Mouse (Mus musculus) stomach, postnatal 0 days (tissue): Measurements from ENCODE around the gene Zdhhc13. TPM values are rescaled to one million over a fixed set of nuclear protein-coding genes. Genes with fewer than 3 reads are reported as not detected.

Experiments used
- ATAC-seq: fragments of 200-750 bp; cut with Nextera tagmentation; 2 replicates; pipeline ENCODE4 v1.8.0; 2017; ENCODE audit not compliant: low FRiP score, low TSS enrichment
- DNase-seq: peaks from one replicate; pipeline ENCODE4 v3.0.0-alpha.2; 2016; ENCODE audit warnings: low spot score
- H3K27ac ChIP-seq: fragments of 300-500 bp; sonication (generic); replicated peaks from 2 replicates; pipeline ENCODE4 v1.5.1; 2014; ENCODE audit warnings: mild to moderate bottlenecking, control low read depth
- H3K27me3 ChIP-seq: fragments of 300-500 bp; sonication (generic); 2 replicates; pipeline ENCODE4 v1.6.1; 2014; ENCODE audit warnings: low read length; ENCODE audit not compliant: control insufficient read depth, insufficient read depth
- H3K36me3 ChIP-seq: fragments of 300-500 bp; sonication (generic); 2 replicates; pipeline ENCODE4 v1.6.1; 2014; ENCODE audit warnings: low read length, mixed read lengths; ENCODE audit not compliant: control insufficient read depth, insufficient read depth
- H3K4me1 ChIP-seq: fragments of 300-500 bp; sonication (generic); replicated peaks from 2 replicates; pipeline ENCODE4 v1.6.1; 2014; ENCODE audit warnings: antibody characterized with exemption; ENCODE audit not compliant: control insufficient read depth, insufficient read depth
- H3K4me2 ChIP-seq: fragments of 300-500 bp; sonication (generic); replicated peaks from 2 replicates; pipeline ENCODE4 v1.6.1; 2014; ENCODE audit warnings: low read depth, mild to moderate bottlenecking, control low read depth, moderate library complexity
- H3K4me3 ChIP-seq: fragments of 300-500 bp; sonication (generic); 2 replicates; pipeline ENCODE4 v1.5.1; 2014; ENCODE audit warnings: low read depth, low read length, control low read depth
- H3K9ac ChIP-seq: fragments of 300-500 bp; sonication (generic); 2 replicates; pipeline ENCODE4 v1.6.1; 2014; ENCODE audit warnings: mild to moderate bottlenecking, low read length, control low read depth, mixed read lengths
- H3K9me3 ChIP-seq: fragments of 300-500 bp; sonication (generic); 2 replicates; pipeline ENCODE4 v1.6.1; 2016; ENCODE audit warnings: low read length; ENCODE audit not compliant: control insufficient read depth
- CTCF ChIP-seq: IDR thresholded peaks from 2 replicates; pipeline ENCODE4 v1.5.1; 2016; ENCODE audit warnings: antibody characterized with exemption, low read depth, mild to moderate bottlenecking, moderate library complexity
- EP300 ChIP-seq: optimal IDR thresholded peaks from 2 replicates; pipeline ENCODE3; 2016; ENCODE audit warnings: antibody characterized with exemption
- WGBS: fragments of 180-500 bp; shearing (Covaris S2); extraction: QIAGEN DNeasy Blood & Tissue Kit; methylation state at CpG from one replicate; pipeline ENCODE4 v1.1.7; 2014; 5-methylcytosine and 5-hydroxymethylcytosine counted together
- polyA plus RNA-seq: library from polyadenylated mRNA; unstranded; fragments of >200 nt; fragmentation: Nextera tagmentation; extraction: Ambion mirVana; gene quantifications from 2 replicates; pipeline ENCODE4 v1.2.1, GENCODE M21; 2015

Gene Zdhhc13
- polyA plus RNA-seq, 1 experiment from 2014 or later, result 34.0 TPM

DNA sequence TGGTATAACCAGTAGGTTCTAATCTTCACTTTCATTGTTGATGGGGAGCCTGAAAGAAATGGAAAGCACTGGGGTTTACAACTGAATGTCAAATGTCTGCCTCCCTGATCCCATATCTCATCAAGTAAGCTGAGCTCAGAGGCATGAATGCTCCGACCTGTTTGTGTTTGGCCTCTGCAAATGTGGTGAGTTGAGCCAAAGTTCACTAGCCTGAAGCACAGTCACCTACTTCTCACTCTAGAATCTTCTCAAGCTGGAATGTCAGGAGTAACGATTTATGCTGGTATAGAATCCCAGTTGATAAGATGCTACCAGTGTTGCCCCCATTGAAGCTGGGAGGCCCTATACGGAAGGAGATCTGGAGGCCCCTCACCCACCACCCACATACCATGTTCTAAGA, 33.0 kb upstream of the Zdhhc13 start:
- H3K27me3 ChIP-seq, result no peaks in the 10 kb centered on the region
- ATAC-seq (peak; percentile 56; the same call in 1 of the 2 replicates), DNase-seq (peak; percentile 37)
- no peak overlapping the region for H3K4me2 ChIP-seq
- no peak overlapping the region for H3K27ac ChIP-seq
- no peaks in the 10 kb centered on the region for H3K9me3 ChIP-seq
- H3K36me3 ChIP-seq, result no peaks in the 10 kb centered on the region
- H3K9ac ChIP-seq, result no peak overlapping the region
- H3K4me1 ChIP-seq, result no peaks in the 10 kb centered on the region
- no peak overlapping the region for H3K4me3 ChIP-seq
- no peak for TF ChIP-seq CTCF
- TF ChIP-seq EP300, result no peak
- WGBS, result 52% methylated on average over 3 of the region's 3 CpGs

GRCm38 (mm10) chr7:48756306-48756931, 32.4 kb upstream of the Zdhhc13 start:
- DNase-seq (no peak), ATAC-seq (no peak)
- Histone ChIP-seq H3K4me1 (no peaks in the 10 kb centered on the region), H3K36me3 (no peaks in the 10 kb centered on the region), H3K27ac (no peak overlapping the region), H3K27me3 (no peaks in the 10 kb centered on the region), H3K4me2 (no peak overlapping the region), H3K4me3 (no peak overlapping the region), H3K9me3 (no peaks in the 10 kb centered on the region), H3K9ac (no peak overlapping the region)
- TF ChIP-seq EP300 (no peak), CTCF (peak; percentile 64)
- 97% methylated on average over 4 of the region's 4 CpGs for WGBS

DNA sequence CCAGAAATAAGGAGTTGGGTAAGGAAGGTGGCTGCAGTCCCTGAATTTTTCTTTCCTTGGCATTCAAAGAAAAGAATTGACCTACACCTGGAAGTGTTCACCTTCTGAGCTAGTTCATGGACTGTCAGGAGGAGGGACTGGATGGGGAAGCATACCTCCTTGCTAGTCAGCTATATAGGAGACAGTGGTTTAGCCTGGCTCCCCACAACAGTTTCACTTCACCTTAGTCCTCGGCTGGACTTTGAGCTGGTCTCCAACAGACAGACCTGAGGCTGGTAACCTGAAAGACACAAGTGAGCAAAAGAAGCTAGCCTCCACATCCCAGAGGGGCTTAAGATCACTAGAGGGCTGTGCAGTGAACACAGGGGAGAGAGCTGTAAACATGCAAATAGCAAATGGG, 30.7 kb upstream of the Zdhhc13 start:
- H3K9ac ChIP-seq, result no peak overlapping the region
- no peaks in the 10 kb centered on the region for H3K4me1 ChIP-seq
- no peak overlapping the region for H3K4me2 ChIP-seq
- no peak overlapping the region for H3K4me3 ChIP-seq
- H3K9me3 ChIP-seq, result no peaks in the 10 kb centered on the region
- no peak for TF ChIP-seq CTCF
- TF ChIP-seq EP300, result no peak
- 78% methylated on average over 1 of the region's 1 CpGs for WGBS
- H3K36me3 ChIP-seq, result no peaks in the 10 kb centered on the region
- no peak for ATAC-seq
- H3K27ac ChIP-seq, result no peak overlapping the region
- no peaks in the 10 kb centered on the region for H3K27me3 ChIP-seq
- DNase-seq, result no peak

- TF ChIP-seq CTCF (no peak), EP300 (no peak)
- no peak overlapping the region for H3K4me3 ChIP-seq
- no peak overlapping the region for H3K27ac ChIP-seq
- no peak for ATAC-seq
- no peak overlapping the region for H3K4me2 ChIP-seq
- H3K36me3 ChIP-seq, result no peaks in the 10 kb centered on the region
- no peak overlapping the region for H3K9ac ChIP-seq
- H3K27me3 ChIP-seq, result no peaks in the 10 kb centered on the region
- no peak for DNase-seq
- no peaks in the 10 kb centered on the region for H3K9me3 ChIP-seq
- WGBS, result 78% methylated on average over 1 of the region's 1 CpGs
- no peaks in the 10 kb centered on the region for H3K4me1 ChIP-seq
Measured at GRCm38 (mm10) chr7:48760789-48761188, 28.0 kb upstream of the Zdhhc13 start.

DNA sequence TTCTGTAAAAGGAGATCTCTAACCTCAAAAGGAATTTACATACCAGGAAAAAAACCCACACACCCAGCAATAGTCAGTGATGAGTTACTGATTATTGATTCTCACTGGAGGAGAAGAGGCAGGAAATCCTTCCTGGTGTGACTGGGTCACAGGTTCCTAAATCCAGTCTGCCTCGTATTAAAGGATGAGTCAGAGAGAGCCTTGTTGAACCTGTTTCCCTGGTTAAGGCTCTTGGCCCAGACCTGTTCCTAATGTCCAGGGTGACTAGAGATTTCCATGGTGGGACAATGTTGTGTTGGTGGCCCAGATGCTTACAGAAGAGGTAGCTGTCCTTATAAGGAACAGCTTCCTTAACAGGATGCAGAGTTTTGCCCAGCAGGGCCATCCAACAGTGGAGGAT, 26.5 kb upstream of the Zdhhc13 start:
- Histone ChIP-seq H3K27ac (peak overlapping the region; percentile 41; the same call in 1 of the 2 replicates), H3K9ac (no peak overlapping the region), H3K4me2 (no peak overlapping the region), H3K36me3 (no peaks in the 10 kb centered on the region), H3K9me3 (no peaks in the 10 kb centered on the region), H3K27me3 (no peaks in the 10 kb centered on the region), H3K4me3 (no peak overlapping the region), H3K4me1 (no peaks in the 10 kb centered on the region)
- ATAC-seq (peak; percentile 79), DNase-seq (no peak)
- TF ChIP-seq EP300 (no peak), CTCF (no peak)
- WGBS, result 27% methylated on average over 1 of the region's 1 CpGs

- H3K4me1 ChIP-seq, result no peaks in the 10 kb centered on the region
- ATAC-seq (no peak), DNase-seq (no peak)
- no peak overlapping the region for H3K4me2 ChIP-seq
- WGBS, result 77% methylated on average over 3 of the region's 3 CpGs
- no peaks in the 10 kb centered on the region for H3K27me3 ChIP-seq
- no peaks in the 10 kb centered on the region for H3K9me3 ChIP-seq
- no peak overlapping the region for H3K4me3 ChIP-seq
- no peak for TF ChIP-seq CTCF
- TF ChIP-seq EP300, result no peak
- no peaks in the 10 kb centered on the region for H3K36me3 ChIP-seq
- H3K27ac ChIP-seq, result peak overlapping the region; percentile 41; the same call in 1 of the 2 replicates
- H3K9ac ChIP-seq, result no peak overlapping the region
Measured at GRCm38 (mm10) chr7:48762721-48763120, 26.1 kb upstream of the Zdhhc13 start.
